Mouse (Mus musculus): ENCODE data around the gene Rbfox2.

GRCm38 (mm10) chr15:77329681-77330180, 22.9 kb upstream of the Rbfox2 start:
- no peak for TF ChIP-seq MAZ (IDR thresholded peaks at IDR 0.05; ENCODE audit: low read depth, low read length)
- TF ChIP-seq CTCF (conservative IDR thresholded peaks at IDR 0.05 in 1 of 2, IDR thresholded peaks at IDR 0.05 in 1 of 2; ENCODE audit: low read depth in 2 of 2, low read length in 2 of 2), result no peak
- TF ChIP-seq USF1 (IDR thresholded peaks at IDR 0.05; ENCODE audit: low read depth, low read length), result no peak
